Mouse (Mus musculus): ENCODE results near the gene A930017K11Rik.

- TF ChIP-seq CTCF (IDR thresholded peaks at IDR 0.05) (no peak), EP300 (IDR thresholded peaks at IDR 0.05) (no peak)
Observed at GRCm38 (mm10) chr17:25984066-25984465, 31.7 kb upstream of the A930017K11Rik start.

All from lung, postnatal 0 days (tissue).